Comparison of ENCODE assay signal across 12 mouse cellular contexts in genomic region chr16:31652115-31652843, GRCm38 (mm10). TPM values are rescaled to one million over a fixed set of nuclear protein-coding genes. Genes with fewer than 3 reads are reported as not detected.
A peak's percentile ranks its signal among the peaks of the same experiment; 100 is the strongest.
DNase-seq lines count a peak whose midpoint lies in the region; ATAC-seq lines count a peak whose summit lies in the region.
"Had no signal": no experiment of that assay in that cellular context is flagged by ENCODE, and none has a peak within 500 bp of the region (broad histone marks: within the 10 kb centered on the region; RNA-seq: fewer than 3 reads in every experiment).

No protein-coding gene starts in this region.

- peak; percentile 11 for DNase-seq in heart, adult 8-10 months (ENCODE audit: low spot score)
- no peak for DNase-seq in neural tube, embryonic 10.5 days (ENCODE audit: extremely low spot score, low spot score)
- DNase-seq in brain, adult 2 months (ENCODE audit: low read depth, low spot score) = peak; percentile 12
- peak; percentile 18 for DNase-seq in testis, postnatal 14 days (ENCODE audit: low spot score)
- DNase-seq in gastrocnemius, postnatal 36 days = no peak
- DNase-seq: right cerebral cortex, postnatal 25 days; thymus, adult 2 months had no signal

- WGBS in heart, embryonic 12.5 days = 75% methylated on average over 9 of the region's 9 CpGs
- 30% methylated on average over 9 of the region's 9 CpGs for WGBS in neural tube, embryonic 13.5 days

- no peaks in the 10 kb centered on the region for H3K36me3 ChIP-seq in heart, embryonic 12.5 days
- no peaks in the 10 kb centered on the region for H3K36me3 ChIP-seq in neural tube, embryonic 13.5 days
- H3K36me3 ChIP-seq: intestine, embryonic 15.5 days had no signal

- H3K9ac ChIP-seq in heart, embryonic 12.5 days = no peak overlapping the region
- H3K9ac ChIP-seq in neural tube, embryonic 13.5 days = no peak overlapping the region
- H3K9ac ChIP-seq: intestine, embryonic 15.5 days had no signal

- H3K9me3 ChIP-seq in heart, embryonic 12.5 days (replicated peaks) = no peaks in the 10 kb centered on the region
- no peaks in the 10 kb centered on the region for H3K9me3 ChIP-seq in neural tube, embryonic 13.5 days
- H3K9me3 ChIP-seq: intestine, embryonic 15.5 days had no signal

- peaks cover 9% of the 10 kb centered on the region for H3K4me1 ChIP-seq in heart, embryonic 12.5 days (replicated peaks)
- H3K4me1 ChIP-seq in neural tube, embryonic 13.5 days (replicated peaks) = peaks cover 24% of the 10 kb centered on the region
- H3K4me1 ChIP-seq: intestine, embryonic 15.5 days had no signal

- H3K4me3 ChIP-seq in heart, embryonic 12.5 days = no peak overlapping the region
- no peak overlapping the region for H3K4me3 ChIP-seq in neural tube, embryonic 13.5 days
- H3K4me3 ChIP-seq: intestine, embryonic 15.5 days; left cerebral cortex, adult 2 months; myocyte had no signal

- no peak for ATAC-seq in heart, embryonic 12.5 days (ENCODE audit: insufficient number of reproducible peaks, low FRiP score)
- peak; percentile 63; the same call in 1 of the 2 replicates for ATAC-seq in neural tube, embryonic 13.5 days (ENCODE audit: low read depth)
- ATAC-seq: intestine, embryonic 15.5 days had no signal

- intact Hi-C loops in gastrocnemius, postnatal 36 days (cut with DNase I) = no loop called here

- H3K27ac ChIP-seq in heart, embryonic 12.5 days (ENCODE audit: poor library complexity, severe bottlenecking) = no peak overlapping the region
- peak overlapping the region; percentile 74 for H3K27ac ChIP-seq in neural tube, embryonic 13.5 days (replicated peaks)
- H3K27ac ChIP-seq: intestine, embryonic 15.5 days; left cerebral cortex, adult 2 months had no signal

- no peaks in the 10 kb centered on the region for H3K27me3 ChIP-seq in heart, embryonic 12.5 days (replicated peaks)
- H3K27me3 ChIP-seq in neural tube, embryonic 13.5 days = no peaks in the 10 kb centered on the region
- H3K27me3 ChIP-seq: intestine, embryonic 15.5 days had no signal

- H3K4me2 ChIP-seq in heart, embryonic 12.5 days = no peak overlapping the region
- H3K4me2 ChIP-seq in neural tube, embryonic 13.5 days = peak overlapping the region; percentile 3; the same call in 1 of the 2 replicates
- H3K4me2 ChIP-seq: intestine, embryonic 15.5 days had no signal

RNA-seq across cellular contexts. Expression of gene Dlg1, which starts 11.0 kb away (rescaled TPM):
- 10 to 100 TPM; 57.3 to 66.3 (median 58.5) TPM for total RNA-seq in heart, adult 8-10 months (2022)
- 21.9 and 24.4 TPM in 2 replicates for polyA plus RNA-seq in heart, embryonic 12.5 days (2016; fragmentation: Nextera tagmentation; extraction: Ambion mirVana)
- 13.3 and 13.7 TPM in 2 replicates for polyA plus RNA-seq in neural tube, embryonic 13.5 days (2015; fragmentation: Nextera tagmentation; extraction: Ambion mirVana)
- total RNA-seq in gastrocnemius, postnatal 36 days (2021) = 10 to 100 TPM; 38.3 to 39.9 TPM

Comparison
In these comparisons a context has a peak if more than half of its experiments do, and no peak if none do; other contexts are left out.
1. DNase-seq: peak in heart, adult 8-10 months (single experiment), brain, adult 2 months (single experiment) and testis, postnatal 14 days (single experiment); none in neural tube, embryonic 10.5 days (single experiment) and gastrocnemius, postnatal 36 days (0 of 2).